Mouse (Mus musculus): ENCODE data around the gene Gramd1b. TPM values are rescaled to one million over a fixed set of nuclear protein-coding genes. Genes with fewer than 3 reads are reported as not detected.

Gene Gramd1b
- total RNA-seq, 1 experiment from 2014 or later = 27.5 TPM

GRCm38 (mm10) chr9:40472961-40473510 is 58.1 kb downstream of the Gramd1b start:
- ATAC-seq (replicated peaks in 1 of 2; ENCODE audit: insufficient read depth in 1 of 2, low FRiP score in 2 of 2, low TSS enrichment in 1 of 2, low read depth in 1 of 2, poor library complexity in 2 of 2, severe bottlenecking in 2 of 2) = no peak

- peak in 1 of 2 experiments; percentile 39; a peak in 1 of 4 replicates for ATAC-seq (replicated peaks in 1 of 2; ENCODE audit: insufficient read depth in 1 of 2, low FRiP score in 2 of 2, low TSS enrichment in 1 of 2, low read depth in 1 of 2, poor library complexity in 2 of 2, severe bottlenecking in 2 of 2)
Measured at GRCm38 (mm10) chr9:40469403-40470137, 61.6 kb downstream of the Gramd1b start.

GRCm38 (mm10) chr9:40466782-40467181 is 64.4 kb downstream of the Gramd1b start:
- no peak for ATAC-seq (replicated peaks in 1 of 2; ENCODE audit: insufficient read depth in 1 of 2, low FRiP score in 2 of 2, low TSS enrichment in 1 of 2, low read depth in 1 of 2, poor library complexity in 2 of 2, severe bottlenecking in 2 of 2)

GRCm38 (mm10) chr9:40465596-40465995 is 65.6 kb downstream of the Gramd1b start:
- ATAC-seq (replicated peaks in 1 of 2; ENCODE audit: insufficient read depth in 1 of 2, low FRiP score in 2 of 2, low TSS enrichment in 1 of 2, low read depth in 1 of 2, poor library complexity in 2 of 2, severe bottlenecking in 2 of 2) = no peak

GRCm38 (mm10) chr9:40462401-40462800 is 68.8 kb downstream of the Gramd1b start:
- no peak for ATAC-seq (replicated peaks in 1 of 2; ENCODE audit: insufficient read depth in 1 of 2, low FRiP score in 2 of 2, low TSS enrichment in 1 of 2, low read depth in 1 of 2, poor library complexity in 2 of 2, severe bottlenecking in 2 of 2)

GRCm38 (mm10) chr9:40460781-40461180 is 70.4 kb downstream of the Gramd1b start:
- no peak for ATAC-seq (replicated peaks in 1 of 2; ENCODE audit: insufficient read depth in 1 of 2, low FRiP score in 2 of 2, low TSS enrichment in 1 of 2, low read depth in 1 of 2, poor library complexity in 2 of 2, severe bottlenecking in 2 of 2)

- no peak for ATAC-seq (replicated peaks in 1 of 2; ENCODE audit: insufficient read depth in 1 of 2, low FRiP score in 2 of 2, low TSS enrichment in 1 of 2, low read depth in 1 of 2, poor library complexity in 2 of 2, severe bottlenecking in 2 of 2)
Measured at GRCm38 (mm10) chr9:40459304-40460280, 71.6 kb downstream of the Gramd1b start.

- no peak for ATAC-seq (replicated peaks in 1 of 2; ENCODE audit: insufficient read depth in 1 of 2, low FRiP score in 2 of 2, low TSS enrichment in 1 of 2, low read depth in 1 of 2, poor library complexity in 2 of 2, severe bottlenecking in 2 of 2)
Measured at GRCm38 (mm10) chr9:40458559-40459303, 72.5 kb downstream of the Gramd1b start.

- ATAC-seq (replicated peaks in 1 of 2; ENCODE audit: insufficient read depth in 1 of 2, low FRiP score in 2 of 2, low TSS enrichment in 1 of 2, low read depth in 1 of 2, poor library complexity in 2 of 2, severe bottlenecking in 2 of 2) = peak in 1 of 2 experiments; percentile 34; a peak in 2 of 4 replicates
Measured at GRCm38 (mm10) chr9:40457448-40457847, 73.7 kb downstream of the Gramd1b start.

GRCm38 (mm10) chr9:40456191-40456590 is 75.0 kb downstream of the Gramd1b start:
- ATAC-seq (replicated peaks in 1 of 2; ENCODE audit: insufficient read depth in 1 of 2, low FRiP score in 2 of 2, low TSS enrichment in 1 of 2, low read depth in 1 of 2, poor library complexity in 2 of 2, severe bottlenecking in 2 of 2) = peak in 1 of 2 experiments; percentile 12; a peak in 1 of 4 replicates

GRCm38 (mm10) chr9:40455336-40456185 is 75.6 kb downstream of the Gramd1b start:
- ATAC-seq (replicated peaks in 1 of 2; ENCODE audit: insufficient read depth in 1 of 2, low FRiP score in 2 of 2, low TSS enrichment in 1 of 2, low read depth in 1 of 2, poor library complexity in 2 of 2, severe bottlenecking in 2 of 2) = peak; percentile 65 to 73

GRCm38 (mm10) chr9:40455020-40455335 is 76.2 kb downstream of the Gramd1b start:
- peak in 1 of 2 experiments; percentile 39; a peak in 2 of 4 replicates for ATAC-seq (replicated peaks in 1 of 2; ENCODE audit: insufficient read depth in 1 of 2, low FRiP score in 2 of 2, low TSS enrichment in 1 of 2, low read depth in 1 of 2, poor library complexity in 2 of 2, severe bottlenecking in 2 of 2)

GRCm38 (mm10) chr9:40453889-40454288 is 77.3 kb downstream of the Gramd1b start:
- no peak for ATAC-seq (replicated peaks in 1 of 2; ENCODE audit: insufficient read depth in 1 of 2, low FRiP score in 2 of 2, low TSS enrichment in 1 of 2, low read depth in 1 of 2, poor library complexity in 2 of 2, severe bottlenecking in 2 of 2)

GRCm38 (mm10) chr9:40452208-40452607 is 79.0 kb downstream of the Gramd1b start:
- ATAC-seq (replicated peaks in 1 of 2; ENCODE audit: insufficient read depth in 1 of 2, low FRiP score in 2 of 2, low TSS enrichment in 1 of 2, low read depth in 1 of 2, poor library complexity in 2 of 2, severe bottlenecking in 2 of 2) = no peak

GRCm38 (mm10) chr9:40450776-40451175 is 80.4 kb downstream of the Gramd1b start:
- ATAC-seq (replicated peaks in 1 of 2; ENCODE audit: insufficient read depth in 1 of 2, low FRiP score in 2 of 2, low TSS enrichment in 1 of 2, low read depth in 1 of 2, poor library complexity in 2 of 2, severe bottlenecking in 2 of 2) = no peak

GRCm38 (mm10) chr9:40450417-40450714 is 80.8 kb downstream of the Gramd1b start:
- no peak for ATAC-seq (replicated peaks in 1 of 2; ENCODE audit: insufficient read depth in 1 of 2, low FRiP score in 2 of 2, low TSS enrichment in 1 of 2, low read depth in 1 of 2, poor library complexity in 2 of 2, severe bottlenecking in 2 of 2)
